Mouse (Mus musculus): Measurements from ENCODE around the gene Chd2.

Gene Chd2

GRCm38 (mm10) chr7:73541412-73542130 lies at the start of gene Chd2:
Gene Chd2, minus strand, starts transcription at chr7:73541830.
- peak; percentile 52 to 69 for DNase-seq

DNA sequence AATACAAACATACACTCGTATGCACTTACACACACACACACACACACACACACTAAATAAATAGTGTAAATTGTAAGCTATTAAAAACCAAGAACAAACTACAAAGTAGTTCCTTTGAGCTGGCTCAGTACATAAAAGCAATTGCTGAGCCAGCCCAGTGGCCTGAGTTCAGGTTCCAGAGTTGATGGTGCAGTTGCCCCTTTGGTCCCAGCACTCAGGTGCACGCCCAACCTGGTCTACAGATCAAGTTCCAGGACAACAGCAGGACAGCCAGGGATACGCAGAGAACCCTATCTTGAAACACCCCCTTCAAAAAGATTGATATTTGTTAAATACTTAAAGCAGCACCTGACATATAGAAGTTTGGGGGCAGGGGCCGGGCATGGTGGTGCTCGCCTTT lies 49.1 kb upstream of the Chd2 start:
- no peak for DNase-seq

DNA sequence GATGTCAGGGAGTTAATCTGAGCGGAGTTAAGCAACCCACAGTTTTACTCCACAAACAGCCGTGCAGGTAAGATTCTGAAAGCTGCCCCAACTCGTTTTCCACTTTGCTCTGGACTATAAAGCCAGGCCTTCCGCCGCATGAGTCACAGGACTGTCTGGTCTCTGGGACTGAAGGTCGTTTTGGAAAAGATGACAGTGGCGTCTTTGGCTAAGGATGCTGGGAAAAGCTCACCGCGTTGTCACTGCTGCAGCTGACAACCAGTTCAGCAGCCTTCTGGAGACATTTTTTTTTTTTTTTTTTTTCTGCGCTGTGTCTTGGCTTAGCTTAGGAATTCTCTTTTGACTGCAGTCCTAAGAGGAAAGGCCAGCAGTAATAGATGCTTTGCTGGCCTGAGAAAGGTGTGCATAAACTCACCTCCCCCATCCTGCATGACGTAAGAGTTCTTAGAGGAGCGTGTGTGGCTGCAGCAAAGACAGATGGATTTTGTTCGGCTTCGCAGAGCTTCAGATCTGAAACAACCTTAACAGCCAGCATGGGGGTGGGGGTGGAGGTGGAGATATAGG lies 47.7 kb upstream of the Chd2 start:
- peak in 1 of 2 experiments; percentile 46 for DNase-seq

DNA sequence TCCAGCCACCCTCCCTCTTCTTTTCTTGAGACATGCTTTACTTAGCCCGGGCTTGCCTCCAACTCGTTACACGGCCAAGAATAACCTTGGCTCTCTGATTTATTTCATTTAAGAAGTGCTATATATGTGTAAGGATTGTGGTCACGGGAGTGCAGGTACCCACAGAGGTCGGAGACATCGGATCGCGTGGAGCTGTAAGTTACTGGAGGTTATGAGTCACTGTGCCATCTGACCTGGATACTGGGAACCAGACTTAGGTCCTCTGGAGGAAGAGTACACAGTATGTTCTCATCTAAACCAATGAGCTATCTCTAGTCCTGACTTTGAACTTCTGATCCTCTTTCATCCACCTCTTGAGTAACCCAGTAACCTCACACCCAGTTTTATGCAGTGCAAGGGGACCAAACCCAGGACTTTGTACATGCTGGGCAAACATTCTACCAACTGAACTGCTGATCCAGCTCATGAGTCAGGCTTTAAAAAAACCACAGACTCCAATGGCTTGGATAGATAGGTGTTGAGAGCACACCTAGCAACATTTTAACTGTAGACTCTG lies 46.8 kb upstream of the Chd2 start:
- no peak for DNase-seq

DNA sequence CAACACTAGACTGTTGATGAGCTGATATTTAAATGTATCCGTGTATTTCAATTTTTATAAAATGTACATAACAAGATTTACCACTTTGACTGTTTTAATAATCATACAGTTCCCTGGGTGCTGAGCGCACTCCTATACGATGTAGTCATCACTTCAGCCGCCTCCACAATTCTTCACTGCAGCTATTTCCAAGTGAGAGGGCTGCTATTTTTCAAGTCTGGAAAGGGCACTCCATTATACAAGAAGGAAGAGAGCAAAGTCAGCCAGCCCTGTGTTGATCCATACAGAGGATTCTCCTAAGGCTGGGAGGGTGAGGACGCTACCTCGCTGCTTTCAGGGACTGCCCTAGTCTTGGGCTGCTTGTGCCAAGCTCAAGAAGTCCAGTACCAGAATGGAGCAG lies 45.1 kb upstream of the Chd2 start:
- no peak for DNase-seq

GRCm38 (mm10) chr7:73586206-73586605 lies 44.6 kb upstream of the Chd2 start:
- DNase-seq = no peak

- DNase-seq = no peak
Observed at GRCm38 (mm10) chr7:73585114-73586032, 43.7 kb upstream of the Chd2 start.

GRCm38 (mm10) chr7:73584009-73584995 lies 42.7 kb upstream of the Chd2 start:
- DNase-seq = peak in 1 of 2 experiments; percentile 54

GRCm38 (mm10) chr7:73583400-73583799 lies 41.8 kb upstream of the Chd2 start:
- no peak for DNase-seq

GRCm38 (mm10) chr7:73581836-73582375 lies 40.3 kb upstream of the Chd2 start:
- DNase-seq = no peak

- DNase-seq = no peak
Observed at GRCm38 (mm10) chr7:73579072-73579731, 37.6 kb upstream of the Chd2 start.

DNA sequence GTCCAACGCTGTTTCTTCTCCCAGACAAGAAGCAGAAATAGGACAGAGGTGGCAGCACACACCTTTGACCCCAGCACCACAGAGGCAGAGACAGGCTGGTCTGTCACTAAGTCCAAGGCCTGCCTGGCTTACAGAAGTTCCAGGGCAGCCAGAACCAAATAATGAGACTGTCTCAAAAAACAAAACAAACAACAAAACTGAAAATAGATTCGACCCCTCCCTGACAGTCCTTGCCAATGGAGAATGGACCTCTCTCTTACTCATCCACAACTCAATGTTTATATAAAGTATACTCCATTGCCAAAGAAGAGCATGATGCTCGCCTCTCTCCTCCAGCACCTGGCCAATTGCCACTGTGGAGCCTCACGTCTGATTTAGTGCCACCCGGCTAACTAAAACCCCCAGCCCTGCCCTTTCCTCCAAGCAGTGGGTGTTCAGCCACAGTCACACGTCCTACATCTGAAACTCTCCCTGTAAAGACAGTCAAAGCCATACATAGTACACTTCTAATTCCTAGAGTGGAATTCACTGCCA lies 36.3 kb upstream of the Chd2 start:
- no peak for DNase-seq

DNA sequence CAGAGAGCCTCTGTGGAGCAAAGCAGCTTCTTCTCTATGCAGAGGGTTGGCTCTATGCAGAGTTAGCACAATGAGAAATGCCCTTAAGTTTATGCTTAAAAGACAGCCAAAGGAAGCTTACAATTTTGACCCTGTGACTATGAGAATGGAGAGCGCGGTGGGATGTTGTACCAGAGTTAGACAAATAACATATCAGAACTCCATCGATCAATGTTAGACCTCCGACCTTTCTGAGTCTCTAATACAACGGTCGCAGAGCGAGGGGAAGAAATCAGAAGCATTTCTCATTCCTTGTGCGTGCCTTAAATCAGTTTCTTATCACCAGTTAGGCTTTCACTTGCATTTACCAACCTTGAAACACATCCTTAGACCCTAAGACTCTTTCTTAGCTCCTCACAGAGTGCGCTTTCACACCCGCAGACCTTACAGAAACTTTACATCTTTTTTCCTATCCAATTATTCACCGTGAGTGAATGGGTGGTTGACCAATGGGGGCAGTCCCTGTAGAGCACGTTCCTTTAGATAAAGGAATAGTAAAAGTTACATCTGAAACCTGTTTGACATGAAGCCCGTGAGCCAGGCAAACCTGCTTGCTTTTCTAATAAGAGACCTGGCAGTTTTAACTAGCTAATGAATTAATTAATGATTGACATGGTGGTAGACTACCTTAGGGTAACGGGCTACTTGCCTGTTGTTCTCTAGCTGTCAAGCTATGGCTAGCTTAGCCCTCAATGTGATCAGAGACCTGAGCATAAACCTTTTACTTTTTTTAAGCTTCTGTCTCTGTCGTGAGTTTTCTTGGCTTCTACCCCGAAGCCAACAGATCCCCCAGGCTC lies 34.7 kb upstream of the Chd2 start:
- peak in 1 of 2 experiments; percentile 0 for DNase-seq

DNA sequence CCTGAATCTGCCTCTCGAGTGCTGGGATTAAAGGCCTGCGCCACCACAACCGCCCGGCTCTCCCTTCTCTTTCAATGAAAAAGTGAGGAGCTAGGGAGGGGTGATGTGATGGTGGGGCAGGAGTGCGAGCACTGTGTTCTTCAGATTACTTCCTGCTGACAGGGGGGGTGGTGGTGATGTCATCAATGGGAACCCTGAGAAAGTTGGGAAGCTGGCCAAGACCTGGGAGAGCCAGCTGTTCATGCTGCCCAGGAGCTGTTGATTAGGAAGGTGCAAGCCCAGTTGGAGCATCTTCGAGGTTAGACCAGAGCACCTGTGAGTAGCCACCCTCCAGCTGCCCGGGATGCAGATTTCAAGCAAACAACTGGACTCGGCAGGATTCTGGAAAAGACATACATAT lies 33.6 kb upstream of the Chd2 start:
- peak in 1 of 2 experiments; percentile 3 for DNase-seq

- peak in 1 of 2 experiments; percentile 2 for DNase-seq
Observed at GRCm38 (mm10) chr7:73574673-73575072, 33.0 kb upstream of the Chd2 start.

GRCm38 (mm10) chr7:73572571-73572970 lies 30.9 kb upstream of the Chd2 start:
- peak in 1 of 2 experiments; percentile 38 for DNase-seq

DNA sequence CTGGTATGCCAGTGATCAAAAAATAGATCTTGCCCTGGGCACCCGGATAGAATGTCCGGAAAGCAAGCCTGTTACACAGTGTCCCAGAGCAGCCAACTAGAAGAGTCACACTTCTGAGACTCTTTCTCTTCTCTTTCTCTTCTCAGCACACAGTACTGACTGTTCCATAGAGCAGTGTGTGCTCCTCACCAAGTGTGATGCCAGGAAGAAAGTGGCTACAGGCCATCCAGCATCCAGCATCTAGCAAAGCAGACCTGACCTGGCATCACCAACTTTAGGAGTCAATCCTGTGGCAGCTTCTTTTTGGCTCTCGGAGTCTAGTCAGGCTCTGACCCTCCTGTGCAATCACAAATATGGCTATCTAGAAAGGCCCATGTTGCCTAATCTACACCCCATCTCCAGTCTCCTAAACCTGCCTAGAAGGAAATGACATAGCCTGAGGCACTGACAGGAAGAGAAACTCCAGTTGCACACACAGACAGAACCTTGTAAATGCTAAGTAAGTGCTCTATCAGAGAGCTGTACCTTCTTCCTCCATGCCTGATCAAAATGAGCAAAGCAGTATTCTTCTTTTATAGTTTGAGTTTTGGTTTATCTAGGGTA lies 27.3 kb upstream of the Chd2 start:
- no peak for DNase-seq

DNA sequence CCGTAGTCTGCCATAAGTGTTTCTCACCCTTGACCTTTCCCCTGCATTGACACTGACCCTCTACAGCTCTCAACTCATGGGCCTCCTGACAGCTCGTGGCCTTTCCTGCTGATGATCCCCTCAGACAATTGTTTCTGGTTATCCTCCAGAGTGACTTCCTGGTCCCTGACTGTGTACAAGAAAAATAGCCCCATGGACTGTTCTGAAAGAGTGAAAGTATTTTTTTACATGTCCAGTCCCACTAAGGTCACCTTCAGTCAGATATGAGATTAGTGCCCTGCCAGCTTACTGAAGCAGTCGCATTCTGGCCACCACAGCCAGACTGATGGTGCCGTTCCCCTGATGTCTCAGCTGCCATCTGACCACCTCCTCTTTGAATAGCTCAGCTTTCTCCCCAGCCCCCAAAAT lies 26.1 kb upstream of the Chd2 start:
- DNase-seq = no peak

GRCm38 (mm10) chr7:73564131-73564530 lies 22.5 kb upstream of the Chd2 start:
- no peak for DNase-seq
